Mouse (Mus musculus): Measurements from ENCODE around the gene Carf. TPM values are rescaled to one million over a fixed set of nuclear protein-coding genes. Genes with fewer than 3 reads are reported as not detected.

Carf gene
- polyA plus RNA-seq, 1 experiment from 2014 or later = 7.6 TPM

DNA sequence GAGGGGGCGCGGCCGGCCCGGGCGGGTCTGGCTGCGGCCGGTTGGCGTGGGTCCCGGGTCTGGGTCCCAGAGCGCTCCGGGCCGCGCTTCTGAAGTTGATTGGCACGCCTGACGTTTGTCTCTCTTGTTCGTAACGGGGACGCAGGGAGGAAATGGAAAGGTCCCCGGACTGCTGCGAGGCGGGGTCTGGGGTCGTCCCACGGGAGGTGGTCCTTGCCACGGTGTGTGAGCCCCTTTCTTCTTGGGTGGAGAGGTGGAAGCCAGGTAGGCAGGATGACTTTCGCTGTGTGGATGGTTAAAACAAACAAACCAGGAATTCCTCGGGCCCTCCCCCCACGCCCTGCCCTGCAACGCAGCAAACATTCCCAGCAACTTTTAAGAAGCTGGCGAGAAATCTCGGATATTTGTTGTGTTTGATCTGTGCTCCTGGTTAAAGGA is 82.8 kb downstream of the Carf start:
- Histone ChIP-seq H3K9ac (replicated peaks) (peak overlapping the region; percentile 81), H3K4me2 (replicated peaks) (peak overlapping the region; percentile 64), H3K36me3 (no peaks in the 10 kb centered on the region), H3K27me3 (no peaks in the 10 kb centered on the region), H3K4me1 (peaks cover 10% of the 10 kb centered on the region), H3K9me3 (no peaks in the 10 kb centered on the region), H3K27ac (replicated peaks) (peak overlapping the region; percentile 94), H3K4me3 (peak overlapping the region; percentile 89)
- peak; percentile 90 for ATAC-seq (ENCODE audit: low FRiP score, low read depth)
- under 1% methylated on average over 29 of the region's 30 CpGs for WGBS

DNA sequence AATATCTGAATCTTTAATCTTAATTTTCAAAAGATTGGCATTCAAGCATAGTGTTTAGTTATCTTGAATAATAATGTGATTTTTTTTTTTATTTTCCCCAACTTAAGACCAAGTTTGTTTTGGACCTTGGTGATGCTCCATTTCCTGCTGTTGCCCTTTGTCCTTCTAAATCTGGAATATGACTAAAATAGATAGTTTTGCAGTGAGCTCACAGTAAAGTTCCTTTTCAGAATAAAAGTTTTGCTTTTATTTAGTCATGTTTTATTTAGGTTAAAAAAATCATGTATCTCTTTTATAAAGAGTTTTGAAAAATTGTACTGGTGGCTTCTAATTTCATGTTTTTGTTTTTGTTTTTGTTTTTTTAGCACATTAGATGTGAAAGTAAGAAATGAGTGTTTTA is 90.4 kb downstream of the Carf start:
- H3K9me3 ChIP-seq = no peaks in the 10 kb centered on the region
- ATAC-seq (ENCODE audit: low FRiP score, low read depth) = no peak

DNA sequence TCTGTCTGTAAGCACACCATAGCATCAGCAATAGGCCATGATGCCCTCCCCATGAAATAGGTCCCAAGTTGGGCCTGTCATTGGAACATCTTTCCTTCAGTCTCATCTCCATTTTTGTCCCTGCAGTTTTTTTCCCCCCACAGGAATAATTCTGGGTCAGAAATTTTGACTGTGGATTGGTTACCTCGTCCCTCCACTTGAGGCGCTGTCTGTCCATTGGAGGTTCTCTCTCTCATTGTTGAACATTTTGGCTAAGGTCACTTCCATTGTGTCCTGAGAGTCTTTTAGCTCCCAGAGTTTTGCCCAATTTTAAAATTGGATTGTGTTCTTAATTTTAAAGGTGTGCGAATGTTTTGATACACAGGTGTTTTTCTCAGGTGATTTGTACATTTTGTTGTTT is 98.8 kb downstream of the Carf start:
- Histone ChIP-seq H3K9me3 (no peaks in the 10 kb centered on the region), H3K4me3 (no peak overlapping the region), H3K9ac (replicated peaks) (no peak overlapping the region), H3K27me3 (no peaks in the 10 kb centered on the region), H3K4me1 (no peaks in the 10 kb centered on the region), H3K27ac (replicated peaks) (no peak overlapping the region), H3K4me2 (replicated peaks) (no peak overlapping the region), H3K36me3 (peaks cover 11% of the 10 kb centered on the region)
- WGBS = 72% methylated on average over 3 of the region's 3 CpGs
- no peak for ATAC-seq (ENCODE audit: low FRiP score, low read depth)

More for the DNA sequence above, 90.4 kb downstream of the Carf start:
- H3K27ac ChIP-seq (replicated peaks) = no peak overlapping the region
- H3K36me3 ChIP-seq = no peaks in the 10 kb centered on the region
- no peak overlapping the region for H3K4me2 ChIP-seq (replicated peaks)
- H3K9ac ChIP-seq (replicated peaks) = no peak overlapping the region
- no peaks in the 10 kb centered on the region for H3K27me3 ChIP-seq
- no peak overlapping the region for H3K4me3 ChIP-seq
- no peaks in the 10 kb centered on the region for H3K4me1 ChIP-seq

DNA sequence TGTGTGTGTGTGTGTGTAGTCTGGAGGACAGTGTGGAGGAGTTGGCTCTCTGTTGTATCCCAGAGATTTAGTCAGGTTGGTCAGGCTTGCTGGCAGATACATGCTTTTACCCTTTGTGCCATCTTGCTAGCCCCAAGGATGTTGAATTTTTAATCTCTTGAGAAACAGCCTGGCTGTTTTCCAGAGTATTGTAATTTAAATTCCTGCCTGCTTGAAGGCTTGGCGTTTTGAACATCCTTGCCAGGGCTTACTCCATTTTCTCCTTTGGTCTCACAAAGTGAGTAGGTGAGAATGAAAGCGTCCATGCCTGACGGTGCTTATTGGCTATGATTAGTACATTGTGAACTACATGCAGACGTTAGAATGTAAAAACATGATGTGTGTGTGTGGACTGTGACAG is 101.0 kb downstream of the Carf start:
- 80% methylated on average over 4 of the region's 4 CpGs for WGBS
- no peak for ATAC-seq (ENCODE audit: low FRiP score, low read depth)
- no peak overlapping the region for H3K9ac ChIP-seq (replicated peaks)

More for the DNA sequence above, 101.0 kb downstream of the Carf start:
- Histone ChIP-seq H3K4me1 (no peaks in the 10 kb centered on the region), H3K9me3 (no peaks in the 10 kb centered on the region), H3K27me3 (no peaks in the 10 kb centered on the region), H3K4me3 (no peak overlapping the region), H3K36me3 (peaks cover 32% of the 10 kb centered on the region), H3K27ac (replicated peaks) (no peak overlapping the region), H3K4me2 (replicated peaks) (no peak overlapping the region)

Other genes with a start within 250 kb of the Carf start
- 26.8 and 32.5 TPM in 2 replicates for gene Fam117b, start 185.2 kb upstream of the Carf start, polyA plus RNA-seq (2016; fragmentation: Nextera tagmentation; extraction: Ambion mirVana)
- 6.7 and 6.9 TPM in 2 replicates for gene Ica1l, start 55.1 kb upstream of the Carf start, polyA plus RNA-seq (2016; fragmentation: Nextera tagmentation; extraction: Ambion mirVana)
- 43.7 and 46.8 TPM in 2 replicates for gene Wdr12, start 398 bp downstream of the Carf start, polyA plus RNA-seq (2016; fragmentation: Nextera tagmentation; extraction: Ambion mirVana)
- gene Nbeal1, start 82.4 kb downstream of the Carf start, polyA plus RNA-seq (2016; fragmentation: Nextera tagmentation; extraction: Ambion mirVana) = 12.1 and 12.8 TPM in 2 replicates
- 20.2 and 22.4 TPM in 2 replicates for gene Cyp20a1, start 245.1 kb downstream of the Carf start, polyA plus RNA-seq (2016; fragmentation: Nextera tagmentation; extraction: Ambion mirVana)